Mouse (Mus musculus): ENCODE results near the gene Pibf1. TPM values are rescaled to one million over a fixed set of nuclear protein-coding genes. Genes with fewer than 3 reads are reported as not detected.
A peak's percentile ranks its signal among the peaks of the same experiment; 100 is the strongest.

Gene Pibf1
- polyA plus RNA-seq, 1 experiment = 2.7 TPM

DNA sequence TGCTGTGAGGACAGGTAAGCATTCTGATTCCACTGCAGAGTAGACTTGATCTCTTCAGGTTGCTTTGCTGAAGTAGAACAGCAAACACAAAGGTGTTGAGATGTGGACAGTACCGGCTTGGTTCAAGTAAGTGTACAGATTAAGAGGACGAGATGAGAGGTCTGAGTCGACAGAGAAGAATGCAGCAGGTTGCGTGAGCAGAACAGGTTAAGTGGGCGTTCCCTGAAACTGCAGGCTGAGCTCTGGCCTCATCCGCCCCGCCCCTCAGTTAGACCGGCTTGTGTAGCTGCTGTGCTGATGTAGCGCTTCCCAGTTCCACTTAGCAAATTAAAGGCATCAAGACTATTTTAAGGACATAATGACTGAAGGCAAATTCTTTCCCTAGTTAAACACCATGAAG lies 77.3 kb downstream of the Pibf1 start:
- Histone ChIP-seq H3K4me3 (replicated peaks; ENCODE audit: extremely low read depth, low read depth, low read length) (no peak overlapping the region), H3K4me1 (ENCODE audit: control insufficient read depth, insufficient read depth, low read length) (no peaks in the 10 kb centered on the region)
- WGBS = 61% methylated on average over 9 of the region's 9 CpGs
- DNase-seq = peak; percentile 59
- TF ChIP-seq POLR2A (IDR thresholded peaks at IDR 0.05; ENCODE audit: borderline replicate concordance, extremely low read depth, low read depth, low read length) = no peak
- TF ChIP-seq CTCF (IDR thresholded peaks at IDR 0.05; ENCODE audit: insufficient read depth, low read length) = no peak

DNA sequence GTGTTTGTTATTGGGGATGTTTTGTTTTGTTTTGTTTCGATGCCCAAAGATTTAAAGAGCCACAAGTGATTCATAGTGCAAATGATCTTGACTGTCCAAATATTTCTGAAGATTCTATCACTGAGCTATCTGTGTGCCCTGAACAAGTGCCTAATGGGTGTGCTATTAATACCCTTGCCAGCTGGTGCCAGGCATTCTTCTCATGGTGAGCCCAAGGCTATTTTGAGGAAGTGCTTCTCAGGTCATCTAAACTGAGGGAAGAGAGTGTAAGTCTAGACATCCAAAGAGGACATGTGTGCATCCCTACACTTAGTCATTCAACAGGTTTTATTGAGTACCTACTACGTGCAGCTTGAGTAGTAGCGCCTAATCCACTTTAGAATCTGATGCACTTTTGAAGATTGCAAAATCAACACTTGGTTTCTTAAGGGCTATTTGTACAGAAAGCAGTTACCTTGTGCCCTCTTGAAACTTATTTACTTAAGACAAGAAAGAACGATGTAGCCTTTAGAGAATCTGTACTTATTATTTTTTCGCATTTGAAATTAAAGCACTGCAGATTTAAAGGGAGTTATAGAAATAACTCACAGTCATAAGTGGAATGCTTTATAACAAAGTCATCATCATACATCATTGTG lies 91.0 kb downstream of the Pibf1 start:
- no peak for DNase-seq
- Histone ChIP-seq H3K4me1 (ENCODE audit: control insufficient read depth, insufficient read depth, low read length) (no peaks in the 10 kb centered on the region; the same call in 1 of the 2 replicates), H3K4me3 (replicated peaks; ENCODE audit: extremely low read depth, low read depth, low read length) (no peak overlapping the region)
- TF ChIP-seq POLR2A (IDR thresholded peaks at IDR 0.05; ENCODE audit: borderline replicate concordance, extremely low read depth, low read depth, low read length) = no peak
- no peak for TF ChIP-seq CTCF (IDR thresholded peaks at IDR 0.05; ENCODE audit: insufficient read depth, low read length)
- 72% methylated on average over 5 of the region's 5 CpGs for WGBS

GRCm38 (mm10) chr14:99205865-99206264 lies 106.6 kb downstream of the Pibf1 start:
- 91% methylated on average over 2 of the region's 2 CpGs for WGBS
- H3K4me1 ChIP-seq (ENCODE audit: control insufficient read depth, insufficient read depth, low read length) = no peaks in the 10 kb centered on the region
- H3K4me3 ChIP-seq (replicated peaks; ENCODE audit: extremely low read depth, low read depth, low read length) = no peak overlapping the region
- DNase-seq = no peak
- TF ChIP-seq POLR2A (IDR thresholded peaks at IDR 0.05; ENCODE audit: borderline replicate concordance, extremely low read depth, low read depth, low read length) = no peak
- no peak for TF ChIP-seq CTCF (IDR thresholded peaks at IDR 0.05; ENCODE audit: insufficient read depth, low read length)

GRCm38 (mm10) chr14:99206591-99206990 lies 107.4 kb downstream of the Pibf1 start:
- WGBS = 96% methylated on average over 5 of the region's 5 CpGs
- DNase-seq = no peak
- H3K4me1 ChIP-seq (ENCODE audit: control insufficient read depth, insufficient read depth, low read length) = no peaks in the 10 kb centered on the region
- TF ChIP-seq CTCF (IDR thresholded peaks at IDR 0.05; ENCODE audit: insufficient read depth, low read length) (no peak), POLR2A (IDR thresholded peaks at IDR 0.05; ENCODE audit: borderline replicate concordance, extremely low read depth, low read depth, low read length) (no peak)
- H3K4me3 ChIP-seq (replicated peaks; ENCODE audit: extremely low read depth, low read depth, low read length) = no peak overlapping the region

GRCm38 (mm10) chr14:99210431-99210830 lies 111.2 kb downstream of the Pibf1 start:
- 85% methylated on average over 5 of the region's 5 CpGs for WGBS
- Histone ChIP-seq H3K4me3 (replicated peaks; ENCODE audit: extremely low read depth, low read depth, low read length) (no peak overlapping the region), H3K4me1 (ENCODE audit: control insufficient read depth, insufficient read depth, low read length) (no peaks in the 10 kb centered on the region)
- TF ChIP-seq POLR2A (IDR thresholded peaks at IDR 0.05; ENCODE audit: borderline replicate concordance, extremely low read depth, low read depth, low read length) (no peak), CTCF (IDR thresholded peaks at IDR 0.05; ENCODE audit: insufficient read depth, low read length) (no peak)
- no peak for DNase-seq

- TF ChIP-seq CTCF (IDR thresholded peaks at IDR 0.05; ENCODE audit: insufficient read depth, low read length) (no peak), POLR2A (IDR thresholded peaks at IDR 0.05; ENCODE audit: borderline replicate concordance, extremely low read depth, low read depth, low read length) (no peak)
- DNase-seq = no peak
- Histone ChIP-seq H3K4me1 (ENCODE audit: control insufficient read depth, insufficient read depth, low read length) (no peaks in the 10 kb centered on the region), H3K4me3 (replicated peaks; ENCODE audit: extremely low read depth, low read depth, low read length) (no peak overlapping the region)
- 91% methylated on average over 7 of the region's 7 CpGs for WGBS
These were observed 119.3 kb downstream of the Pibf1 start for GRCm38 (mm10) chr14:99218396-99219012.

DNA sequence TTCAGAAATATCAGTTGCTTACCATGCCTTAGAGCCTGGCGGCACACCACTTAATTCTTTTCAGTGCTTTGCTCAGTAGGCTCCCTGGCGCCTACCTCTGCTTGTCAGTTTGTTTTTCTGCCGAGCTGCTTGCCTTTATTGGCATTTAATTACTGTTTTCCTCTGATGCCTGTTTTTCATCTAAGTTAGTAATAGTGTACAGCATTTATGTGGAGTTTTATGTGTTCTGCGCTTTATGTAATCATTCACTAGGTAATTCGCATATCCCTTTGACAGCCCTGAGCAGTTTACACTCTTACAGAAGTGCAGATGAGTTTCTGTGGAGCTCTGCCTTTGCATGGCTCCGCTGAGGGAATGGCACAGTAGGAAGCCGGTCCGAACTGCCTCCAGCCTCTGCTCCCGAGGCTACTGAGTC lies 120.5 kb downstream of the Pibf1 start:
- no peak overlapping the region for H3K4me3 ChIP-seq (replicated peaks; ENCODE audit: extremely low read depth, low read depth, low read length)
- H3K4me1 ChIP-seq (ENCODE audit: control insufficient read depth, insufficient read depth, low read length) = no peaks in the 10 kb centered on the region
- WGBS = 58% methylated on average over 9 of the region's 9 CpGs
- TF ChIP-seq CTCF (IDR thresholded peaks at IDR 0.05; ENCODE audit: insufficient read depth, low read length) (no peak), POLR2A (IDR thresholded peaks at IDR 0.05; ENCODE audit: borderline replicate concordance, extremely low read depth, low read depth, low read length) (no peak)
- no peak for DNase-seq

DNA sequence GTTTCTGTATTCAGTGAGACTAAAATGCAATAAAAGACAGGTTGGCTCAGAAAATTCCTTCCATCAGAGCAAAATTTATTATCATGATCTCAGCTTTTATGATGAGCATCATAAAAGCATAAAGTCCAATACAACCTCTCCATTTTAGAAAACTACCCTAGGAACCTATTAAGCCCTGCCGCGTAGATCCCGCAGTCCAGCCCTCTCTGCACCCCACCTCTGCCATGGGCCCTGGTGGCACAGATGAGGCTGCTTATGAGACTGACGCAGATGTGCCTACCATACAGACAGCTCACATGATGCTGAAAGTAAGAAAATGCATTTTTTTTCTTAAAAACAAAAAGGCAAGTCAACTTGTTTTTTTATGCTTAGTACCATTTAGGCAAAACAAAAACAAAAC lies 126.7 kb downstream of the Pibf1 start:
- Histone ChIP-seq H3K4me3 (replicated peaks; ENCODE audit: extremely low read depth, low read depth, low read length) (no peak overlapping the region), H3K4me1 (ENCODE audit: control insufficient read depth, insufficient read depth, low read length) (no peaks in the 10 kb centered on the region)
- WGBS = 99% methylated on average over 4 of the region's 4 CpGs
- TF ChIP-seq CTCF (IDR thresholded peaks at IDR 0.05; ENCODE audit: insufficient read depth, low read length) = no peak
- no peak for TF ChIP-seq POLR2A (IDR thresholded peaks at IDR 0.05; ENCODE audit: borderline replicate concordance, extremely low read depth, low read depth, low read length)
- no peak for DNase-seq

DNA sequence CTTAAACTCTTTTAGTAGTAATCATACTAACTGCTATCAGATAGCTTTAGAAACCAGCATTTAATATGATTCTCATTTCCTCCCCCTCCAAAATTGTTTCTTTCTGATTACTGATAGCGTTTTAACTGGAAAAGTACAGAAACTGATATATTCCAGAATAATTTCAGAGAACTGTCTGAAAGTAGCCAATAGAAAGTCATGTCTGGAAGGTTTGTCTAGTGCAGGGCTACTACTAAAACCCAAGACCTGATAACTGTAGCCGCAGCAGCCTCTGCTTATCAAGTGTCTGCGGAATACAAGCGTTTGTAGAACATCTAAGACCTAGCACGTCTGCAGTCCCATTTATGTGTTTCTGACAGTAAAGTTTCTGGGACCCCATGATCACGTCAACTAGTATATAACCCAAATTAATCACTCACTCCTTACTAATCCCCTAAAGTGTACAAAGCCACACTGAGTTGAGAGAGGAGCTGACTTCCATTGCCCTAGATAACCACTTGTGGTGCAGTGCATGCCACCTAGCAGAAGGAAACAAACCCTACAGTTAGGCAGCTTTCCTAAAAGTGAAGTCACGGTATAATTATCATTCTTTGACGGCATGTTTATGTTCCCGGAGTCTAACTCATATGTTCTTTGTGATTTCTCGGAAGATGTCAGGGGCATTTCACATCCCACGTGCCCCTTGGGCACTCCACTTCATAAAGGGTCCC lies 130.0 kb downstream of the Pibf1 start:
- Histone ChIP-seq H3K4me1 (ENCODE audit: control insufficient read depth, insufficient read depth, low read length) (no peaks in the 10 kb centered on the region), H3K4me3 (replicated peaks; ENCODE audit: extremely low read depth, low read depth, low read length) (no peak overlapping the region)
- TF ChIP-seq POLR2A (IDR thresholded peaks at IDR 0.05; ENCODE audit: borderline replicate concordance, extremely low read depth, low read depth, low read length) (no peak), CTCF (IDR thresholded peaks at IDR 0.05; ENCODE audit: insufficient read depth, low read length) (no peak)
- WGBS = 84% methylated on average over 11 of the region's 11 CpGs
- no peak for DNase-seq

Data from lung, adult 2 months (tissue).